Mouse (Mus musculus) limb, embryonic 10.5 days (tissue): ENCODE results near the gene Lpin2. TPM values are rescaled to one million over a fixed set of nuclear protein-coding genes. Genes with fewer than 3 reads are reported as not detected.

ENCODE experiments used
- DNase-seq: peaks from one replicate; pipeline ENCODE4 v3.0.0-alpha.2; 2017; ENCODE audit warnings: low spot score
- H3K27ac ChIP-seq: fragments of 300-500 bp; sonication (generic); 2 replicates; pipeline ENCODE4 v1.5.1; 2016; ENCODE audit warnings: mild to moderate bottlenecking
- H3K27me3 ChIP-seq: fragments of 300-500 bp; sonication (generic); 2 replicates; pipeline ENCODE4 v1.6.1; 2016; ENCODE audit warnings: low read depth, mild to moderate bottlenecking; ENCODE audit not compliant: poor library complexity, severe bottlenecking
- H3K36me3 ChIP-seq: fragments of 300-500 bp; sonication (generic); 2 replicates; pipeline ENCODE4 v1.6.1; 2016; ENCODE audit warnings: mild to moderate bottlenecking, moderate library complexity
- H3K4me1 ChIP-seq: fragments of 300-500 bp; sonication (generic); 2 replicates; pipeline ENCODE4 v1.6.1; 2016
- H3K4me3 ChIP-seq: fragments of 300-500 bp; sonication (generic); 2 replicates; pipeline ENCODE4 v1.5.1; 2016; ENCODE audit warnings: mild to moderate bottlenecking, moderate library complexity
- H3K9me3 ChIP-seq: fragments of 300-500 bp; sonication (generic); replicated peaks from 2 replicates; pipeline ENCODE4 v1.6.1; 2016; ENCODE audit warnings: mild to moderate bottlenecking
- WGBS: fragments of 180-500 bp; shearing (Covaris S2); methylation state at CpG from one replicate; pipeline ENCODE4 v1.1.7; 2016; 5-methylcytosine and 5-hydroxymethylcytosine counted together
- polyA plus RNA-seq: library from polyadenylated mRNA; unstranded; fragments of >200 nt; fragmentation: Nextera tagmentation; extraction: Ambion mirVana; gene quantifications from 2 replicates; pipeline ENCODE4 v1.2.1, GENCODE M21; 2016

Lpin2 gene
- polyA plus RNA-seq, 1 experiment from 2014 or later: 51.8 TPM

GRCm38 (mm10) chr17:71251601-71252001, 69.2 kb downstream of the Lpin2 start:
- Histone ChIP-seq H3K4me3 (no peak overlapping the region), H3K36me3 (peaks cover 82% of the 10 kb centered on the region), H3K4me1 (peaks cover 63% of the 10 kb centered on the region), H3K27ac (peak overlapping the region; percentile 76; the same call in 1 of the 2 replicates), H3K9me3 (no peaks in the 10 kb centered on the region), H3K27me3 (no peaks in the 10 kb centered on the region)
- WGBS: 37% methylated on average over 6 of the region's 6 CpGs
- peak; percentile 66 for DNase-seq

GRCm38 (mm10) chr17:71252101-71252500, 69.7 kb downstream of the Lpin2 start:
- H3K36me3 ChIP-seq: peaks cover 79% of the 10 kb centered on the region

GRCm38 (mm10) chr17:71253391-71253790, 71.0 kb downstream of the Lpin2 start:
- 93% methylated on average over 2 of the region's 2 CpGs for WGBS
- H3K27me3 ChIP-seq: no peaks in the 10 kb centered on the region
- H3K27ac ChIP-seq: no peak overlapping the region
- no peak overlapping the region for H3K4me3 ChIP-seq
- no peak for DNase-seq
- no peaks in the 10 kb centered on the region for H3K9me3 ChIP-seq
- peaks cover 63% of the 10 kb centered on the region for H3K4me1 ChIP-seq
- H3K36me3 ChIP-seq: peaks cover 66% of the 10 kb centered on the region

More at GRCm38 (mm10) chr17:71252101-71252500, 69.7 kb downstream of the Lpin2 start:
- Histone ChIP-seq H3K4me1 (peaks cover 63% of the 10 kb centered on the region), H3K27me3 (no peaks in the 10 kb centered on the region), H3K9me3 (no peaks in the 10 kb centered on the region), H3K4me3 (no peak overlapping the region), H3K27ac (peak overlapping the region; percentile 76)
- 70% methylated on average over 9 of the region's 9 CpGs for whole genome bisulfite sequencing
- DNase-seq: peak; percentile 44

- no peaks in the 10 kb centered on the region for H3K9me3 ChIP-seq
- H3K27me3 ChIP-seq: no peaks in the 10 kb centered on the region
- DNase-seq: no peak
- H3K4me1 ChIP-seq: peaks cover 63% of the 10 kb centered on the region
- WGBS: 89% methylated on average over 5 of the region's 5 CpGs
- H3K27ac ChIP-seq: peak overlapping the region; percentile 27; the same call in 1 of the 2 replicates
- H3K36me3 ChIP-seq: peaks cover 59% of the 10 kb centered on the region
- no peak overlapping the region for H3K4me3 ChIP-seq
Measured at GRCm38 (mm10) chr17:71254106-71254505, 71.7 kb downstream of the Lpin2 start.

GRCm38 (mm10) chr17:71254736-71255135, 72.4 kb downstream of the Lpin2 start:
- Histone ChIP-seq H3K27me3 (no peaks in the 10 kb centered on the region), H3K36me3 (peaks cover 53% of the 10 kb centered on the region), H3K27ac (0 out of 2 replicates have a peak overlapping the region, but pooled peaks have one; percentile 28), H3K4me3 (no peak overlapping the region), H3K4me1 (peaks cover 64% of the 10 kb centered on the region), H3K9me3 (no peaks in the 10 kb centered on the region)
- peak; percentile 54 for DNase-seq
- WGBS: 59% methylated on average over 6 of the region's 6 CpGs

- 81% methylated on average over 14 of the region's 14 CpGs for WGBS
Measured at GRCm38 (mm10) chr17:71256068-71256615, 73.8 kb downstream of the Lpin2 start.

GRCm38 (mm10) chr17:71256806-71257536, 74.6 kb downstream of the Lpin2 start:
- Histone ChIP-seq H3K4me1 (peaks cover 47% of the 10 kb centered on the region), H3K27ac (no peak overlapping the region), H3K9me3 (no peaks in the 10 kb centered on the region), H3K4me3 (no peak overlapping the region), H3K27me3 (no peaks in the 10 kb centered on the region), H3K36me3 (peaks cover 41% of the 10 kb centered on the region)
- WGBS: 92% methylated on average over 13 of the region's 13 CpGs
- no peak for DNase-seq

More at GRCm38 (mm10) chr17:71256068-71256615, 73.8 kb downstream of the Lpin2 start:
- peaks cover 41% of the 10 kb centered on the region for H3K36me3 ChIP-seq
- H3K4me3 ChIP-seq: no peak overlapping the region
- DNase-seq: no peak
- no peaks in the 10 kb centered on the region for H3K9me3 ChIP-seq
- H3K27me3 ChIP-seq: no peaks in the 10 kb centered on the region
- H3K27ac ChIP-seq: peak overlapping the region; percentile 71; the same call in 1 of the 2 replicates
- H3K4me1 ChIP-seq: peaks cover 55% of the 10 kb centered on the region

GRCm38 (mm10) chr17:71259727-71260126, 77.4 kb downstream of the Lpin2 start:
- 71% methylated on average over 11 of the region's 11 CpGs for WGBS
- Histone ChIP-seq H3K4me3 (no peak overlapping the region), H3K9me3 (no peaks in the 10 kb centered on the region), H3K27me3 (no peaks in the 10 kb centered on the region), H3K4me1 (peaks cover 25% of the 10 kb centered on the region), H3K27ac (peak overlapping the region; percentile 43), H3K36me3 (peaks cover 31% of the 10 kb centered on the region)
- no peak for DNase-seq

GRCm38 (mm10) chr17:71260658-71261057, 78.3 kb downstream of the Lpin2 start:
- Histone ChIP-seq H3K27me3 (no peaks in the 10 kb centered on the region), H3K27ac (no peak overlapping the region), H3K9me3 (no peaks in the 10 kb centered on the region), H3K4me3 (no peak overlapping the region), H3K4me1 (peaks cover 18% of the 10 kb centered on the region), H3K36me3 (peaks cover 25% of the 10 kb centered on the region)
- WGBS: 49% methylated on average over 3 of the region's 3 CpGs
- no peak for DNase-seq

- Histone ChIP-seq H3K36me3 (peaks cover 14% of the 10 kb centered on the region), H3K4me3 (no peak overlapping the region), H3K27ac (0 out of 2 replicates have a peak overlapping the region, but pooled peaks have one; percentile 15), H3K9me3 (no peaks in the 10 kb centered on the region), H3K27me3 (no peaks in the 10 kb centered on the region), H3K4me1 (0 out of 2 replicates have a peak, but pooled peaks cover 9% of the 10 kb centered on the region)
- WGBS: 86% methylated on average over 6 of the region's 6 CpGs
- DNase-seq: no peak
Measured at GRCm38 (mm10) chr17:71263136-71263535, 80.8 kb downstream of the Lpin2 start.

GRCm38 (mm10) chr17:71264739-71265138, 82.4 kb downstream of the Lpin2 start:
- H3K4me1 ChIP-seq: 0 out of 2 replicates have a peak, but pooled peaks cover 6% of the 10 kb centered on the region
- H3K36me3 ChIP-seq: peaks cover 17% of the 10 kb centered on the region
- WGBS: 84% methylated on average over 4 of the region's 4 CpGs

GRCm38 (mm10) chr17:71265336-71266051, 83.1 kb downstream of the Lpin2 start:
- no peak for DNase-seq
- Histone ChIP-seq H3K9me3 (no peaks in the 10 kb centered on the region), H3K4me1 (no peaks in the 10 kb centered on the region), H3K4me3 (no peak overlapping the region), H3K27me3 (no peaks in the 10 kb centered on the region), H3K27ac (no peak overlapping the region), H3K36me3 (peaks cover 16% of the 10 kb centered on the region)
- 80% methylated on average over 5 of the region's 5 CpGs for WGBS

More at GRCm38 (mm10) chr17:71264739-71265138, 82.4 kb downstream of the Lpin2 start:
- Histone ChIP-seq H3K4me3 (no peak overlapping the region), H3K27me3 (no peaks in the 10 kb centered on the region), H3K9me3 (no peaks in the 10 kb centered on the region), H3K27ac (no peak overlapping the region)
- no peak for DNase-seq

GRCm38 (mm10) chr17:71267374-71267773, 85.0 kb downstream of the Lpin2 start:
- DNase-seq: no peak
- Histone ChIP-seq H3K27me3 (no peaks in the 10 kb centered on the region), H3K4me3 (no peak overlapping the region), H3K27ac (no peak overlapping the region), H3K9me3 (no peaks in the 10 kb centered on the region), H3K36me3 (peaks cover 29% of the 10 kb centered on the region), H3K4me1 (no peaks in the 10 kb centered on the region)
- 88% methylated on average over 8 of the region's 8 CpGs for WGBS
